Comparison of ENCODE assay signal across 9 mouse cellular contexts in genomic region chr7:28780857-28781256, GRCm38 (mm10). TPM values are rescaled to one million over a fixed set of nuclear protein-coding genes. Genes with fewer than 3 reads are reported as not detected.
DNase-seq lines count a peak whose midpoint lies in the region; ATAC-seq lines count a peak whose summit lies in the region.
"Had no signal": no experiment of that assay in that cellular context is flagged by ENCODE, and none has a peak within 500 bp of the region (broad histone marks: within the 10 kb centered on the region; RNA-seq: fewer than 3 reads in every experiment).

No protein-coding gene starts in this region.

- 79% methylated on average over 7 of the region's 7 CpGs for WGBS in embryonic facial prominence, embryonic 12.5 days
- 84% methylated on average over 7 of the region's 7 CpGs for WGBS in embryonic facial prominence, embryonic 10.5 days
- 80% methylated on average over 7 of the region's 7 CpGs for WGBS in intestine, embryonic 16.5 days

- H3K4me3 ChIP-seq in embryonic facial prominence, embryonic 12.5 days: no peak overlapping the region
- no peak overlapping the region for H3K4me3 ChIP-seq in embryonic facial prominence, embryonic 10.5 days
- H3K4me3 ChIP-seq in intestine, embryonic 16.5 days (ENCODE audit: low read length): no peak overlapping the region

- H3K27me3 ChIP-seq in embryonic facial prominence, embryonic 12.5 days: no peaks in the 10 kb centered on the region
- no peaks in the 10 kb centered on the region for H3K27me3 ChIP-seq in embryonic facial prominence, embryonic 10.5 days (replicated peaks; ENCODE audit: low read depth, poor library complexity, severe bottlenecking)
- no peaks in the 10 kb centered on the region for H3K27me3 ChIP-seq in intestine, embryonic 16.5 days (replicated peaks; ENCODE audit: control insufficient read depth, insufficient read depth, low read length)

- H3K36me3 ChIP-seq in embryonic facial prominence, embryonic 12.5 days: peaks cover 36% of the 10 kb centered on the region
- peaks cover 48% of the 10 kb centered on the region for H3K36me3 ChIP-seq in embryonic facial prominence, embryonic 10.5 days (replicated peaks)
- peaks cover 5% of the 10 kb centered on the region; the same call in 1 of the 2 replicates for H3K36me3 ChIP-seq in intestine, embryonic 16.5 days (ENCODE audit: control insufficient read depth, insufficient read depth, low read length)

- no peak for DNase-seq in embryonic facial prominence, embryonic 10.5 days (ENCODE audit: low spot score)
- peak; percentile 39 to 49 for DNase-seq in left cerebral cortex, adult 18-20 months (ENCODE audit: low spot score in 2 of 2)
- DNase-seq in left cerebral cortex, adult 8-10 months (ENCODE audit: low spot score in 2 of 2): no peak
- peak; percentile 76 for DNase-seq in CD4-positive, CD25-positive, alpha-beta regulatory T cell, adult 2 months (ENCODE audit: low read depth, low spot score)
- no peak for DNase-seq in urinary bladder, postnatal 14 days (ENCODE audit: low spot score)
- DNase-seq in B cell, adult 2 months: no peak

- no peaks in the 10 kb centered on the region for H3K9me3 ChIP-seq in embryonic facial prominence, embryonic 12.5 days
- no peaks in the 10 kb centered on the region for H3K9me3 ChIP-seq in embryonic facial prominence, embryonic 10.5 days
- no peaks in the 10 kb centered on the region for H3K9me3 ChIP-seq in intestine, embryonic 16.5 days (ENCODE audit: control insufficient read depth, low read length)

- no peak overlapping the region for H3K27ac ChIP-seq in embryonic facial prominence, embryonic 12.5 days
- H3K27ac ChIP-seq in embryonic facial prominence, embryonic 10.5 days (replicated peaks): no peak overlapping the region
- peak overlapping the region; percentile 61; the same call in 1 of the 2 replicates for H3K27ac ChIP-seq in intestine, embryonic 16.5 days (ENCODE audit: low read length)

- peaks cover 5% of the 10 kb centered on the region for H3K4me1 ChIP-seq in embryonic facial prominence, embryonic 12.5 days
- peaks cover 22% of the 10 kb centered on the region for H3K4me1 ChIP-seq in embryonic facial prominence, embryonic 10.5 days
- H3K4me1 ChIP-seq in intestine, embryonic 16.5 days (ENCODE audit: control insufficient read depth, insufficient read depth, low read length): peaks cover 5% of the 10 kb centered on the region; the same call in 1 of the 2 replicates

- H3K4me2 ChIP-seq in embryonic facial prominence, embryonic 12.5 days (replicated peaks): no peak overlapping the region
- no peak overlapping the region for H3K4me2 ChIP-seq in intestine, embryonic 16.5 days (ENCODE audit: low read depth, low read length)

- no peak for ATAC-seq in embryonic facial prominence, embryonic 12.5 days (ENCODE audit: insufficient number of reproducible peaks, insufficient read depth, low FRiP score, low TSS enrichment)
- no peak for ATAC-seq in intestine, embryonic 16.5 days

- 0 out of 2 replicates have a peak overlapping the region, but pooled peaks have one; percentile 22 for H3K9ac ChIP-seq in embryonic facial prominence, embryonic 12.5 days
- H3K9ac ChIP-seq in intestine, embryonic 16.5 days (ENCODE audit: low read depth, low read length): peak overlapping the region; percentile 55; the same call in 1 of the 2 replicates

RNA-seq across cellular contexts. Expression of gene Rinl, which starts 7.9 kb away (rescaled TPM):
- polyA plus RNA-seq in embryonic facial prominence, embryonic 12.5 days (2016; fragmentation: Nextera tagmentation; extraction: Ambion mirVana): 2.2 and 2.8 TPM in 2 replicates
- polyA plus RNA-seq in embryonic facial prominence, embryonic 10.5 days (2016; fragmentation: Nextera tagmentation; extraction: Ambion mirVana): 2.2 and 2.8 TPM in 2 replicates
- total RNA-seq in left cerebral cortex, adult 18-20 months (2021): 1 to 10 TPM; 2.1 to 3.9 TPM
- total RNA-seq in left cerebral cortex, adult 8-10 months (2022): 1 to 10 TPM; 2.0 to 4.9 (median 4.1) TPM
- 5.2 and 5.9 TPM in 2 replicates for polyA plus RNA-seq in intestine, embryonic 16.5 days (2015; fragmentation: Nextera tagmentation; extraction: Ambion mirVana)

RNA-seq across cellular contexts. Expression of gene Nfkbib, which starts 13.5 kb away (rescaled TPM):
- 38.9 and 42.0 TPM in 2 replicates for polyA plus RNA-seq in embryonic facial prominence, embryonic 12.5 days (2016; fragmentation: Nextera tagmentation; extraction: Ambion mirVana)
- polyA plus RNA-seq in embryonic facial prominence, embryonic 10.5 days (2016; fragmentation: Nextera tagmentation; extraction: Ambion mirVana): 55.1 and 55.5 TPM in 2 replicates
- 10 to 100 TPM; 35.0 to 38.6 TPM for total RNA-seq in left cerebral cortex, adult 18-20 months (2021)
- total RNA-seq in left cerebral cortex, adult 8-10 months (2022): 10 to 100 TPM; 32.2 to 34.7 (median 33.3) TPM
- polyA plus RNA-seq in intestine, embryonic 16.5 days (2015; fragmentation: Nextera tagmentation; extraction: Ambion mirVana): 46.2 and 49.1 TPM in 2 replicates

RNA-seq across cellular contexts. Expression of gene Sirt2, which starts 14.3 kb away (rescaled TPM):
- 76.1 and 76.7 TPM in 2 replicates for polyA plus RNA-seq in embryonic facial prominence, embryonic 12.5 days (2016; fragmentation: Nextera tagmentation; extraction: Ambion mirVana)
- polyA plus RNA-seq in embryonic facial prominence, embryonic 10.5 days (2016; fragmentation: Nextera tagmentation; extraction: Ambion mirVana): 64.4 and 64.8 TPM in 2 replicates
- 100 to 1,000 TPM; 120 to 122 TPM for total RNA-seq in left cerebral cortex, adult 18-20 months (2021)
- 100 to 1,000 TPM; 132 to 145 (median 141) TPM for total RNA-seq in left cerebral cortex, adult 8-10 months (2022)
- polyA plus RNA-seq in intestine, embryonic 16.5 days (2015; fragmentation: Nextera tagmentation; extraction: Ambion mirVana): 71.9 and 77.6 TPM in 2 replicates

RNA-seq across cellular contexts. Expression of gene Ccer2, which starts 24.9 kb away (rescaled TPM):
- 5.0 and 6.5 TPM in 2 replicates for polyA plus RNA-seq in embryonic facial prominence, embryonic 12.5 days (2016; fragmentation: Nextera tagmentation; extraction: Ambion mirVana)
- polyA plus RNA-seq in embryonic facial prominence, embryonic 10.5 days (2016; fragmentation: Nextera tagmentation; extraction: Ambion mirVana): 0.49 and 2.1 TPM in 2 replicates
- total RNA-seq in left cerebral cortex, adult 18-20 months (2021): 1 to 10 TPM; 1.1 to 2.9 TPM
- 1 to 10 TPM; 1.7 to 2.8 (median 2.4) TPM for total RNA-seq in left cerebral cortex, adult 8-10 months (2022)
- polyA plus RNA-seq in intestine, embryonic 16.5 days (2015; fragmentation: Nextera tagmentation; extraction: Ambion mirVana): not detected in 2 replicates
- polyA plus RNA-seq: forebrain, embryonic 16.5 days had no signal

RNA-seq across cellular contexts. Expression of gene Hnrnpl, which starts 27.5 kb away (rescaled TPM):
- 372 and 383 TPM in 2 replicates for polyA plus RNA-seq in embryonic facial prominence, embryonic 12.5 days (2016; fragmentation: Nextera tagmentation; extraction: Ambion mirVana)
- 325 and 346 TPM in 2 replicates for polyA plus RNA-seq in embryonic facial prominence, embryonic 10.5 days (2016; fragmentation: Nextera tagmentation; extraction: Ambion mirVana)
- 100 to 1,000 TPM; 427 to 456 TPM for total RNA-seq in left cerebral cortex, adult 18-20 months (2021)
- 100 to 1,000 TPM; 433 to 466 (median 453) TPM for total RNA-seq in left cerebral cortex, adult 8-10 months (2022)
- 142 and 146 TPM in 2 replicates for polyA plus RNA-seq in intestine, embryonic 16.5 days (2015; fragmentation: Nextera tagmentation; extraction: Ambion mirVana)

Comparison
In these comparisons a context has a peak if more than half of its experiments do, and no peak if none do; other contexts are left out.
1. DNase-seq: peak in left cerebral cortex, adult 18-20 months (2 of 2) and CD4-positive, CD25-positive, alpha-beta regulatory T cell, adult 2 months (single experiment); none in embryonic facial prominence, embryonic 10.5 days (single experiment), left cerebral cortex, adult 8-10 months (0 of 2), urinary bladder, postnatal 14 days (single experiment) and B cell, adult 2 months (0 of 2).